Mouse (Mus musculus): Measurements from ENCODE around the gene Epb41l4b.

Gene Epb41l4b

DNA sequence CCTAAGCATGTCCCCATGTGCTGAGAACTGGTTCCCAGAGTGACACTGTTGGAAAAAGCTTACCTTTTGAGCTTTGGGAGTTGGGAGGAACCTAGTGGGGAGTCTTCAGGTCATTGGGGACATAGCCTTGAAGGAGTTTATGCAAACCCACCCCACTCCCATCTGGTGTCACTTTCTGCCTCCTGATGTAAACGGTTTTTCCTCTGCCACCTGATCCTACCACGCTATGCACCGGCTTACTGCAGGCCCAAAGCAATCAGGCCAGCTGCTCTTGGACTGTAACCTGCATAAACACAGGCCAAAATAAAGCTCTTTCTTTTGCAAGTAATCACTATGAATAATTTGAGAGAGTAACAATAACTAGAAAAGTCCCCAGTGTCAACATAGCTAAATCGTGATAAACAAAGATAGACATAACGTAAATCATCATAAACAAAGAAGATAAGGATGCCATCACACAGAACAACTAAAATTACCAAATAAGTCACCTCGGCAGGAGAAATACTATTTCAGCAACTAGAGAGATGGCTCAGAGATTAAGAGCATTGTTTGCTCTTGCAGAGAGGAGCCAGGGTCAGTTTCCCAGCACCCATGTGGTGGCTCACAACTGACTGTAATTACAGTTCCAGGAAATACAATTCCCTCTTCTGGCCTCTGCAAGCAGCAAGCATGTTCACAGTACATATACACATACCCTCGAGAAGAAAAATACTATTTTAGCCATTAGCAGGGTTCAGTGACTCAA lies 29.6 kb downstream of the Epb41l4b start:
- DNase-seq (ENCODE audit: low spot score): no peak

DNA sequence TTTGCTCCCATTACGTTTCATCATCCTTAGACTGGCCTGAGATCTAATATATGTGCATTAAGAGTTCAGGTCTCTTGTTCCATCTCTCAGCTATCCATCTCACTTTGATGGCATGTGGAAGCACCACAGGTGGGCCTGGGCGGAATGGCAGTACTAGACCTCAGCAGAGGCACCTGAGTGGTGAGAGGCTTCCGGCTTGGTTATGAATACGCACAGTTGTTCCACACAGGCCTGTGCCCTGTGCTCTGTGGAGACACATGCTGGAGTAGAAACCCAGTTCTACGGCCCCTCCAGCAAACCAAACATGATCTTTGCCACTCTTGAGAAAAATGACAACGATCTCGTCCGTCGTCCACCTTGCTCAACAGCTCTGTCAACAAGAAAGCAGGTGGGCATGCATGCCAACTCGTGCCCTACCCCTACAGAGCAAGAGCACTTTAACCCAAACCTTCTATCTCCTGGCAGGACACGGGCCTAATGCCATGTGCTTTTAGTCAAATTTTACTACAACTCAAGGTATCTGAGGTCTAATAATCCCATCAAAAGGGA lies 31.2 kb downstream of the Epb41l4b start:
- no peak for DNase-seq (ENCODE audit: low spot score)

DNA sequence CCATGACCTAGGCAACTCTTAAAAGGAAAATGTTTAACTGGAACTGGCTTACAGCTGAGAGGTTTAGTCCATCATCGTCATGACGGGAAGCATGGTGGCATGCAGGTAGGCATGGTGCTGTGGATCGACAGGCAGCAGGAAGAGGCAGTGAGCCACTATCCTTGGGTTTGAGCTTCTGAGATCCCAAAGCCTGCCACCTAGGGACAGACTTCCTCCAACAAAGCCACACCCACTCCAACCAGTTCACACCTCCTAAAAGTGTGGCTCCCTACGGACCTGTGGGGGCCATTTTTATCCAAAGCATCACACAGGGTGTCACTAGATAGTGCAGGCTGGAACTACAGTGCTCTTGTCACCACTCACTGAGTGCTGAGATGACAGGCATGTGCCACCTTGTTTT lies 31.8 kb downstream of the Epb41l4b start:
- no peak for DNase-seq (ENCODE audit: low spot score)

DNA sequence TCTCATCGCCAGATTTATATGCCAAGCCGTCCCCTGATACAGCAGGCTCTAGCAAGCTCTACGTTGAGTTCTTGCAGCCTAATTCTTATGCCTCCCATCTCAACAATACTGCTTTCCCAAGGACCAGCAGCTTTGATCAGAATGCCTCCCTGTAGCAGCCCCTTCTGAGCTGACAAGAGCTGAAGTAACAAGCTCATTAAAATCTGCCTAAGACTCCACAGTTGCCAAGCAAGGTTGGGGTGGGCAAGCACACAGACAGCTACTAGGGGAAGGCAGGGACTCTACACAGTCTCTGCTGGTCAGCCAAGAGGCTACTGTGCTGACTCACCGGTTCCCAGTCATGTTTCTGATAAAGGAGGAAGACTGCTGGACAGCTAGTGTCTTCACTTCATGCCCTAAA lies 33.7 kb downstream of the Epb41l4b start:
- no peak for DNase-seq (ENCODE audit: low spot score)

DNA sequence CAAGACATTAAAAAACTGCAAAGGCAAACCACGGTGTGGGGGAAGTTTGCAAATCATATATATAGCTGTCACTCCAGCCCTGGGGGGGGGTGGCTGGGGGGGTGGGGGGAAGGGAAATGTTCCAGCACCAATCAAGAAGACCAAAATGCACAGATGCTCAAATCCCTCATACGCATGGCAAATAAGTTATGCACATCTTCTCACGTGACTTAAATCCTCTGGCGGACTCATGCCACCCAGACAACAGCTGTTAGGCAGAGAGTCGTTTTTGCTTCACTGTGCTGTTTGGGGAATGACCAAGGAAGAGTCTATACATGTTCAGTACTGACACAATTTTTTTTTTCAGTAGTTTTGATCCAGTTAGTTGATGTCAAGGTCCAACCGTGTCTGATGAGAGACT lies 37.9 kb downstream of the Epb41l4b start:
- no peak for DNase-seq (ENCODE audit: low spot score)

DNA sequence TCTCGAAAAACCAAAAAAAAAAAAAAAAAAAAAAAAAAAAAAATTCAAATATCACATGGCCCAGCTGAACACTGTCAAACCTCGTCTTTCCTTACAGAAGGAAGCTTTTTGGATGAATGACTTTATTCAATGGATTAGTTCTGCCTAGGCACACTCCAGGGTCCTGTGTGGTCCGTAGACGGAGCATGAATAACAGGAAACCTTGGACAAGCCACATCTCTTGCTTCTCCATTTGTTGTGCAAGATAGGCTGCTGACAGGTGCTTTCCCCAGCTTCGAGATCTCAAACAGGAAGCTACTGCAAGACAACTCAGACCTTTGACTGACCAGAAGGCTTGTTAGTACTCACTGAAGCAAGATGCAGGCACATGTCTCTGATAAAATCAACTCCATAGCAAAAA lies 39.4 kb downstream of the Epb41l4b start:
- DNase-seq (ENCODE audit: low spot score): no peak

DNA sequence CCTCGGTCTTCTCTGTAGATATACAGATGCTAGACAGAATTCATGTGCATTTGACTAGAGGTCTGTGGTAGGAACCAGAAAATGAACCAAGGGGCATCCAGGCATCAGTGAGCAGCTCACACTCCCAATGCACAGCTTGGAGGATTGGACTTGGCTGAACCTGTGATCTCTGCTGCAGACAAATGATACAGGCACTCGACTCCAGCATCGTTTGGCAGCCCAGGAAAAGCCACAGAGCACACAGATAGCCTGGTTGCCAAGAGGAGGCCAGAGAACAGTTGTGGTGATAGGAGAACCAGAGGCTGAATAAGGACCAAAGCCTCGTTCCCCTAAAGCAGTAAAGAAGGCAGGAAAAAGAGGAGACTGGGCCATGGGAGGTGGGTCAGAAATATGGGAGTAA lies 42.1 kb downstream of the Epb41l4b start:
- DNase-seq (ENCODE audit: low spot score): no peak

DNA sequence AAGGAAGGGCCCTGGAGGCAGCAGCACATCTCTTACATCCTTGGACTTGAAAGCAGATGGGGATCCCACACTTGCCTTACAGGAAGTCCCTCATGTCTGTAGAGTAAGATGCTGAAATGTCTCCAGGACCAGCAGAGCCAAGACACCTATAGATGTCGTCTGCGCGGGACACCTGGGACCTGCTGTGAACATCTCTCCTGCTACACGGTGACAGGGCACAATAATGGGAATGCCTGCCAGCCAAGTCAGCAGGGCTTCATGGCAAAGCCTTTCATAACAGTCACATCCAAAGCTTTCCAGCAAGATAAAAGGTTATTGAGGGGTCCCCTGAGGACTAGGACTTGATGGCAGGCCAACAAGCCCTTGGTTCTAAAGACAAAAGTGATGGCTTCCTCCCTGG lies 45.8 kb downstream of the Epb41l4b start:
- DNase-seq (ENCODE audit: low spot score): no peak

DNA sequence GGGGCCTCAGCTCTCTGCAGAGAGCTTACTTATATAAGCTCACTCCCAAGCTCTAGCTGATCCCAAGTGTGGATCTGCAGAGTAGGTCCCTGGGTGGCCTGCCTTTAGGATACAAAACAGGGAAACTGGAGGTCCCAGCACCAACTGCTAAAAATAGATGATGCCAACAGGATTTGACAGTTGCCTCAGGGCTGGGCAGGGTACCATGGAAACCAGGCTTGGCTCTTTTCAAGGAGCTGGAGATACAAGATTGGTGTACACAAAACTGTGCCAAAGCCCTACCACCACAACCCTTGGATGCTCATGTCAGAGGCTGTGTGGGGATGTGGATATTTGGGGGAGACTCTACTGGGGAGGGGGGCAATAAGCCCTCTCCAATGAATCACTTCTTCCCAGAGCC lies 47.7 kb downstream of the Epb41l4b start:
- no peak for DNase-seq (ENCODE audit: low spot score)

DNA sequence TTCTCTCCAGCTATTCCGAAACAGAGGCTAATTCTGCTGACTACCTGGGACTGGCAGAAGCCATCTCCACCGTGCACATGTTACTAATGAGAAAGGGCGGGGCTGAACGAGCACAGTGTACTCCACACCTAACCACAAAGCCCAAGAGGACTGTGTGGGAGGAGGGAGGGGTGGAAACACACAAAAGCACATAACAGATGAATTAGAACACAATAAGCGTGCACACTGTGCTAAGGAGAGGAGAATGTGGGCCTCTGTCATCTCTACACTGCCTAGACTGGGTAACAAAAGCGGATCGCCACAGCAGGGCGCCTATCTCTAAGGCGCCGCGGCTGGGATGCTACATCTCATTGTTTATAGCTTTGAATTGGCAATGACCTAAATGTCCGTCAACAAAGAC lies 51.9 kb downstream of the Epb41l4b start:
- DNase-seq (ENCODE audit: low spot score): no peak

DNA sequence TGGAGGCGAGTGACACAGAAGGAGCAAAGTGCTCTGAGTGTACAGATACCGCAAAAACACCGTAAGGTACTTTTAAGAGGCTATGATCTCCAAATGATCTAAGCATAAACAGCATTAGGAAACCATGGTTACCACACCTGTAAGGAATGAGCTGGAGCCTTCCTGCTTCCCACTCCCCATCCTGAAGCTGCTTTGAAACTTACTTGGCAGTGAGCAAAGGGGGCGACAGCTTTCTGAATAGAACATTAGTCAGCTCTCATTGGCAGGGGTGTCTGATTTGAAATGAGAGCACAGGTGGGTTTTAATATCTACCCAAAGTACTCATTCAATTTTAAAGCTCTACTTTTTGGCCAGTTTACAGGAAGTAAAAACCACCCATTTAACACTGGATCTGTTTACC lies 54.9 kb downstream of the Epb41l4b start:
- DNase-seq (ENCODE audit: low spot score): no peak

DNA sequence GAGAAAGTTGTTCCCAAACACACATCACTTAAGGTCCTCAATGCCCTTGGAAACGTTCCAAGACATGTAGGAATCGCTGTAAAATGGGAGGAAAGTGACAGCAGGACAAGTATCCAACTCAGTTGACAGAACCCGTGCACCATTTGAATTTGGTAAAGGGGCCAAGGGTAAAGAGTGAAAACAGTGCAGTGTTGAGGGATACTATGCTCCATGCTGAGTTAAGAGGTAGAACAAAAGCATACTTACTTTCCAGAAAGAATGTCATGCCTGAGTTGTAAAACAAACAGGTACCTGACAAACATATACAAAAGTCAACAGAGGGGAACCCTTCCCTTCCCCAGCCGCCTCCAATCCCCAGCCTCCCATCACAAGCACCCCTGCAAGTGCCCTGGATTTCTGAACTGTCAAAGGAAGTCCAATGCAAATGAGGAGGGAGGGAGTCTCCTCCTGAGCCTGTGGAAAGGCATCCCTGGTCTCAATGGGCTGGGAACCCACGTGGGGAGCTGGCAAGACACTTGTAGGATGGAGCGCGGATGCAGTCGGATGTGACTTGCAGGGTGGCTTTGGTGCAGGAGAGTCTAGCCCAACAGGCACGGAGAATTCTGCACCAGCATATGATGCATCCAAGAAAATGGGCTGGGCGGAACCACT lies 57.4 kb downstream of the Epb41l4b start:
- no peak for DNase-seq (ENCODE audit: low spot score)

DNA sequence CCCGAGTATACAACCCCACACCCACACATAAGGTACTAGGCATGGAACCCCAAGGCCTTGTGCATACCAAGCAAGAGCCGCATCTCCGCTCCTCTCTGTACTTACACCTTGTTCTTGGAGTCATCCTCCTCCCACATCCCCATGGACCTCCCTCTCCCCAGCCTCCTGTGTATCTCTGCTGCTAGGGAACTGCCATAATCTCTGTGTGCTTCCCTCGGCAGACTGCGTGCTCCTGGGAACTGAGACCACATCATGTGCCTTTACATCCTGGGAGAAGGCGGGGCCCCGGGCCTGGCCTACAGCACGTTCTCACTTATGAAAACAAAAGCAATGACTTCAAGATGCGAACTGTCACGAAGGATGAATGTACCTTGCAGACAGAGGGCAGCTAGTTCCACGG lies 59.6 kb downstream of the Epb41l4b start:
- DNase-seq (ENCODE audit: low spot score): no peak

DNA sequence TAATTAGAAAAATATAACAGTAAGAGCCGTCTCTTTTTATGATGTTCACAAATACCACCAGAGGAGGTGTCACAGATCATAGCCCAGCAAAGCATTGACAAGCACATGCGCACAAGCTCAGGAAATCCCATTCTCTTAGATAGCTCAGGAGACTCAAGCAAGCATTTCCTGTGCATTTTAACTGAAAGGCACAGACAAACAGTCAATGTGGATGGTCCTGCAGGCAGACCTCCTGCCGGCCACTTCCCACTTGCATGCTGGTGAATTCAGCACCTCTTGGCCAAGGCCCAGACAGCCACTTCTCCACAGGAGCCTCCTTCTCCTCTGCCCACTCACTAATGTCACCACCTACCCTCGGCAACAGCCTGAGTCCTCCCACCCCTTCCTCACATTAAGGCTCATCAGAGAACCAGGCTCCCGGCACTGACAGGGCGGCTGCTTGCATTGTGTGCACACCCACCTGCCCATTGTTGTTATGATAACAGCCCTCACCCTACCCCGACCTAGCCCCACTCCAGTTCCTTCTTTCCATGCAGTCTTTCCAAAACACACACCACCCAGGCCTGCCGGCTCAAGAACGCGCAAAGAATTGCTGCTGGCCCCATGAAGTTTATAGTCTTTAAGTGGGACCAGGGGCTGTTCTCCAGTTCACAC lies 60.3 kb downstream of the Epb41l4b start:
- no peak for DNase-seq (ENCODE audit: low spot score)

DNA sequence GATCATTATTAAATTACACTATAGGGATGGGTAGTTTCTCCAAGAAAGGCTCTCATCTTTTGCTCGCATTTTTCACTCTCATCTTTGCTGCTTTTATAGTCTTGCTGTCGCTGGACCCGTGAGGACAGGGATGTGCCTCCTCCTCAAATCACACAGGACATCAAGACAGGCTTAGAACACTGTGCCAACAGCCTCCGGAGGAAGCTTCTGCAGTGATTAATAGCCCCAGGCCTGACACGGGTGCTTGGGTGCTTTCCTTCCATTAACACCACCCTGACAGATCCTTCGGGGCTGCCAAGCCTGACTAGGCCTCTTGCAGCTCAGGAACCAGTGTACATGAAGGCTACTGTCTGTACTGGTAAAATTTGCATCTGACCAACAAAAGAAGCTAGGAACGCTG lies 61.8 kb downstream of the Epb41l4b start:
- DNase-seq (ENCODE audit: low spot score): no peak

DNA sequence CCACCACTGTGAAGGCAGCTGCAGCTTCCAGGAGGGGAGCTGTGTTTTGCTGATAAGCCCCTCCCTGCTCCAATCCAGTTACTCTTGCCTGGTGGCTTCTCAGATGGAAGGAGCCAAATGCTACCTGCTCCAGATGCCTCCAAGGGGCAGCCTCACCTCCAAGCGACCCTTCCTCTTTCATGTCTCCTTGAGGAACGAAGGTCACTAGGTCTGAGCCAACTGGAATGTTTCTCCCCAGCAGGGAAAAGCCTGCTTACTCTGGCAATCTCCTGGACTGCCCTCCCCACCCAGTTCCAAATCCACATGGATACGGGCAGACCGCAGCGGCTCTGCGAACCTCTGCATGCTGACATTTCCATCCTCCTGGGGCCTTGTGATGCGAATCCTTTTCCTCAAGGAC lies 69.4 kb downstream of the Epb41l4b start:
- DNase-seq (ENCODE audit: low spot score): no peak

DNA sequence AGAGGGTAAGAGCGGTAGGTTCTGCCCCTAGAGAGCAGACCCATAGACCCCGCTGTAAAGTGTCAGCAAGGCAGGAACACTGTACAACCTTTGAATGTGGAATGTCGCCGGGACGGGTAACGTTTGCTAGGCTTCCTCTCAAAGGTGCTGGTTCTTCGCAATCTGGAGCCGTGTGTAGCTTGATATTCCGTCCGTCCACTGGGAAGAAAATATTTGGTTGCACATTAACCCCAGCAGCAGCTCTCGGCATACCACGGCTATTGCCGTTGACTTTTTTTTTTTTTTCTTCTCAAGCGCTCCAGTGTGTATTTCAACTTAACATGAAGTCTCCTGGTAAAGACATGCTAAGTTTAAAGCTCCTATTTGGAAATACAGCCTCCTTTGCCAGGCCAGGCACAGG lies 70.1 kb downstream of the Epb41l4b start:
- DNase-seq (ENCODE audit: low spot score): no peak

DNA sequence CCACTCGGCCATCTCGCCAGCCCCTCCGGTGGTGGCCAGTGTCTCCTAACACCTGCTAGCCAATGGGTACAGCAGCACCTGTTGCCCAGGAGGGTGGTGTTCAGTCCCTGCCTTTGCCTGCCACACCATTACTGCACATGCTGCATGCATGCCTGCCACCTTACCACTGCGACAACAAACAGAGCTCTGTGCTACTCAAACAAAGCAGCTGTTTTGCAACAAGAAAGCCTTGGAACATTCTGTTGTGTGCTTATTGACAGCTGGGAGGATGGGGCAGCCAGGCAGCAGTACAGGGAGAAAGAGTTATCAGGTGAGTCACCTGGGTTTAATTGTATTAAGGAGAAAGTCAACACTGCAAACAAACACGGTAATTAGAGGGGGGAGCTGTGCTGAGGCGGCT lies 72.6 kb downstream of the Epb41l4b start:
- DNase-seq (ENCODE audit: low spot score): no peak

DNA sequence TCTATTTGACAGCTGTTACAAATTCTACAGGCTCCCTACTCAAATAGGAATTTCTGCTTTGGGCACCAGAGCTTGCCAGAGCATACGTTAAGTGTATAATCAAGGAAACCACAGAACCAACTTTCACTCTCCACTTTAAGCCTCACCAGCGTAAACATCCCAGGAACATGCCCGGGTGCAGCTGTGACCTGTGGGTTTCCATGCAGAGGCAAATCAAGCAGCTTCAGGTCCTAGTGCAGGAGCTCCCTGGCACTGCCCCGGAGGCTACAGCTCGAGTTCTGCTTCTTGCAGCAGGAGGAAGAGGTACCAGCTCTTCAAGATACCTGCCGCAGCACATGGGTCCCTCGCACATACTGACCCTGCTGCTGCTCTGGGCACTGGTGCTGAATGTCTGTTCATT lies 74.8 kb downstream of the Epb41l4b start:
- no peak for DNase-seq (ENCODE audit: low spot score)

DNA sequence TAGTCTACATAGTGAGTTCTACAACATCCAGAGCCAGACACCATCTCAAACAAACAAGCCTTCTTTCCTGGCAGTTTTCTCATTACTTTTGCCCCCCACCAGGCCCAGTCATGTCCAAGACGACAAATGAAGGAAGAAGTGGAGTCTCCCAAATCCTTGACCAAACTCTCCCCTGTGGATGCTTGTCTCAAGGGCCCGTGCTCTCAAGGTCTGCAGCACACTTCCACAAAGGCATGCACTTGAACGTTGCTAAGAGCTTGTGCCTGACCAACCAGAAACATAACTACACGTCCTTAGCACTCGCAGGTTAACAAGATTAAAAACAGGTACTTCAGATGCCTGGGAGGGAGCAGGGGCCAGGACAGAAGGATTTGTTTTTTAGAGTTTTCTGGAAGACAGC lies 75.4 kb downstream of the Epb41l4b start:
- no peak for DNase-seq (ENCODE audit: low spot score)

DNA sequence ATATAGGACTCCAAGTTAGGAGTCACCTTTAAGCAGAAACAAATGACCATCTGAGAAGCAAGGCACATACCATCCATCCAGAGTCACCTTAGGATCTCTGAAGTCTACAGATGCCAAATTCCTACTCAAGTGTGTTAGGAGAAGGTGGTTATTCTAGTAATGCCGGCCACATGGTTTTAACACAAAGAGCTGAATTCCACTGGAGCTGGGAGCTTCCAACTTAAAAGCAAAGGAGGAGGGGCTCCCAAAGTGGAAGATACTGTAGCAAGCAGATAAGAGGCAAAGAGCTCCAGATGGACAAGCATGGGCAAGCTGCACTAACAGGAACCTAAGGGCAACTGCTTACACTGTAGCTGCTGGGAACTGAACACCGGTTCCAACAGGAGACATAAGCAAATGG lies 76.3 kb downstream of the Epb41l4b start:
- DNase-seq (ENCODE audit: low spot score): no peak

DNA sequence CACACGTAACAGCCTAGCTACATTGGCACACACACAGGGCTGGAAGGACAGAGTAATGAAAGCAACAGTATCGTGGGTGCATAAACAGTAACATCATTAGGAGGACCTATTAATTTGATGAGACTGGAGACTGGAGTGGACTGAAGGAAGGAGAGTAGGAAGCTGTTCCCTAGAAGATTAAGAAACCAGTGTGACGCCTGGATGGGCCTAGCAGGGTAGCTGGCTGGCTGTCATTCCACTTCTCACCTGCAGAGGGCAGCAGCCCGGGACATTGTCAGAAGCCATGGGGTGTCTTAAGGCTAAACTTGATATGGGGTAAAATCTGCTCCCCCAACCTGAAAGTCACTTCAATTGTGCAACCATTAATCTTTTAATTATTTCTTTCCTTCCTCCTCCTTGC lies 78.0 kb downstream of the Epb41l4b start:
- DNase-seq (ENCODE audit: low spot score): peak; percentile 64

DNA sequence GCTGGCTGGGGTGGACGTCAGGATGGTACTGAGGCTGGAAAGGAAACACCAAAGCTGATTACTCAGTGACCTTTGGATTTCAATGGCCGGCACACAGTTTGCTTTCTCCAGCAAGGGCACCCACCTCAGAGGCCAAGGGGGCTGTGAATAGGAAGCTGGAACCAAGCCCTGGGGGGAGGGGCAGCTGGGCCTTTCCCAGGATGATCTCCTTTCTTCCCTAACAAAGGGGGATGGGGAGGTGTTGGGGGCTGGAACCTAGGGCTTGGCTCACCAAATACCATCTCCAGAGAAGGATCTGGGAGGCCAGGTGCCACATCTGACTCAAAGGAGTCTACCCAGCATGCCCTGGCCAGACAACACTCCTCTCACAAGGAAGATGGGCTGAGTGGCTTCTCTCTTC lies 78.4 kb downstream of the Epb41l4b start:
- no peak for DNase-seq (ENCODE audit: low spot score)
